Mouse (Mus musculus): ENCODE data around the gene Rsph9.
A peak's percentile ranks its signal among the peaks of the same experiment; 100 is the strongest.

Rsph9 gene

GRCm38 (mm10) chr17:46102608-46103159 lies 41.3 kb downstream of the Rsph9 start:
- no peak for DNase-seq (ENCODE audit: low spot score in 2 of 2)

- DNase-seq (ENCODE audit: low spot score in 2 of 2), result no peak
These were observed 42.1 kb downstream of the Rsph9 start for GRCm38 (mm10) chr17:46101906-46102305.

GRCm38 (mm10) chr17:46098525-46098924 lies 45.5 kb downstream of the Rsph9 start:
- DNase-seq (ENCODE audit: low spot score in 2 of 2), result no peak

- DNase-seq (ENCODE audit: low spot score in 2 of 2), result no peak
These were observed 52.1 kb downstream of the Rsph9 start for GRCm38 (mm10) chr17:46091899-46092298.

GRCm38 (mm10) chr17:46091351-46091750 lies 52.7 kb downstream of the Rsph9 start:
- DNase-seq (ENCODE audit: low spot score in 2 of 2), result no peak

GRCm38 (mm10) chr17:46086341-46086870 lies 57.6 kb downstream of the Rsph9 start:
- no peak for DNase-seq (ENCODE audit: low spot score in 2 of 2)

- DNase-seq (ENCODE audit: low spot score in 2 of 2), result peak in 1 of 2 experiments; percentile 39
These were observed 59.9 kb downstream of the Rsph9 start for GRCm38 (mm10) chr17:46084091-46084501.

- DNase-seq (ENCODE audit: low spot score in 2 of 2), result no peak
These were observed 60.6 kb downstream of the Rsph9 start for GRCm38 (mm10) chr17:46083381-46083780.

- DNase-seq (ENCODE audit: low spot score in 2 of 2), result no peak
These were observed 62.4 kb downstream of the Rsph9 start for GRCm38 (mm10) chr17:46081657-46082056.

GRCm38 (mm10) chr17:46081042-46081441 lies 63.0 kb downstream of the Rsph9 start:
- no peak for DNase-seq (ENCODE audit: low spot score in 2 of 2)

GRCm38 (mm10) chr17:46080388-46080787 lies 63.6 kb downstream of the Rsph9 start:
- DNase-seq (ENCODE audit: low spot score in 2 of 2), result no peak

- no peak for DNase-seq (ENCODE audit: low spot score in 2 of 2)
These were observed 65.0 kb downstream of the Rsph9 start for GRCm38 (mm10) chr17:46079037-46079436.

GRCm38 (mm10) chr17:46077921-46078534 lies 66.0 kb downstream of the Rsph9 start:
- no peak for DNase-seq (ENCODE audit: low spot score in 2 of 2)

- DNase-seq (ENCODE audit: low spot score in 2 of 2), result no peak
These were observed 67.8 kb downstream of the Rsph9 start for GRCm38 (mm10) chr17:46076260-46076551.

- DNase-seq (ENCODE audit: low spot score in 2 of 2), result no peak
These were observed 68.3 kb downstream of the Rsph9 start for GRCm38 (mm10) chr17:46075551-46076259.

- peak; percentile 19 to 49 for DNase-seq (ENCODE audit: low spot score in 2 of 2)
These were observed 68.9 kb downstream of the Rsph9 start for GRCm38 (mm10) chr17:46075116-46075485.

GRCm38 (mm10) chr17:46074398-46075115 lies 69.5 kb downstream of the Rsph9 start:
- no peak for DNase-seq (ENCODE audit: low spot score in 2 of 2)

GRCm38 (mm10) chr17:46073730-46074301 lies 70.2 kb downstream of the Rsph9 start:
- peak; percentile 67 to 71 for DNase-seq (ENCODE audit: low spot score in 2 of 2)
